Mouse (Mus musculus) left cerebral cortex, adult 18-20 months (tissue): ENCODE results near the gene Mvk. TPM values are rescaled to one million over a fixed set of nuclear protein-coding genes. Genes with fewer than 3 reads are reported as not detected.

Experiments
- DNase-seq, 2 experiments: peaks; one replicate each; pipeline ENCODE4 v3.0.0; 2021 to 2022; ENCODE audit warnings: low spot score in 2 of 2, mixed read lengths in 1 of 2
- microRNA-seq, 2 experiments: library from miRNA; unstranded; fragments of <30 nt; microRNA quantifications; one replicate each; pipeline ENCODE4 v1.2.0; 2021
- total RNA-seq, 2 experiments: library from RNA; stranded (reverse); gene quantifications; 2 replicates each; pipeline ENCODE4 v1.2.3; 2021

Gene Mvk
- total RNA-seq, 2 experiments from 2014 or later, result 26.9 to 30.9 TPM

GRCm38 (mm10) chr5:114507964-114508363 lies 63.9 kb downstream of the Mvk start:
- no peak for DNase-seq

- no peak for DNase-seq
Observed at GRCm38 (mm10) chr5:114509461-114509860, 65.4 kb downstream of the Mvk start.

Small RNA genes lying within 50 kb of the gene (microRNA-seq; reads per million reads assigned to microRNA genes)
- gene Mir7027, result 0.21 to 0.25 reads per million in 2 experiments

Other genes starting within 250 kb of the Mvk start
- not detected for gene Foxn4, start 170.5 kb upstream of the Mvk start, total RNA-seq
- gene Myo1h, start 155.1 kb upstream of the Mvk start, total RNA-seq, result 1 to 10 TPM; 2.5 to 3.3 TPM
- 10 to 100 TPM; 64.6 to 68.6 TPM for gene Kctd10, start 63.8 kb upstream of the Mvk start, total RNA-seq
- gene Ube3b, start 63.7 kb upstream of the Mvk start, total RNA-seq, result 10 to 100 TPM; 86.2 to 93.3 TPM
- 10 to 100 TPM; 20.2 to 20.5 TPM for gene Mmab, start 209 bp upstream of the Mvk start, total RNA-seq
- gene Fam222a, start 123.7 kb downstream of the Mvk start, total RNA-seq, result 10 to 100 TPM; 10.9 to 11.0 TPM
- gene Trpv4, start 214.2 kb downstream of the Mvk start, total RNA-seq, result 1 to 10 TPM; 1.4 to 2.1 TPM
- gene Gltp, start 246.7 kb downstream of the Mvk start, total RNA-seq, result 10 to 100 TPM; 21.6 to 22.4 TPM